Mouse (Mus musculus): Measurements from ENCODE around the gene Pigs.

Pigs gene

GRCm38 (mm10) chr11:78327634-78328511, at the start of gene Pigs:
TSS of gene Pigs (plus strand) at chr11:78328415.
- DNase-seq (ENCODE audit: extremely low read depth, low read depth), result peak; percentile 82

GRCm38 (mm10) chr11:78278853-78279252, 49.4 kb upstream of the Pigs start:
- DNase-seq (ENCODE audit: extremely low read depth, low read depth), result no peak

- no peak for DNase-seq (ENCODE audit: extremely low read depth, low read depth)
These were observed 48.6 kb upstream of the Pigs start for GRCm38 (mm10) chr11:78279586-78279985.

GRCm38 (mm10) chr11:78289146-78289763, 39.0 kb upstream of the Pigs start:
- no peak for DNase-seq (ENCODE audit: extremely low read depth, low read depth)

GRCm38 (mm10) chr11:78290654-78291053, 37.6 kb upstream of the Pigs start, which contains the start of gene BC030499:
TSS of gene BC030499 (plus strand) at chr11:78290841.
- DNase-seq (ENCODE audit: extremely low read depth, low read depth), result no peak

- no peak for DNase-seq (ENCODE audit: extremely low read depth, low read depth)
These were observed 33.6 kb upstream of the Pigs start for GRCm38 (mm10) chr11:78294585-78294984.

GRCm38 (mm10) chr11:78300917-78301316, 27.3 kb upstream of the Pigs start:
- DNase-seq (ENCODE audit: extremely low read depth, low read depth), result no peak

- DNase-seq (ENCODE audit: extremely low read depth, low read depth), result peak; percentile 73
These were observed 26.7 kb upstream of the Pigs start, which contains the start of gene Spag5 for GRCm38 (mm10) chr11:78301357-78302084. TSS of gene Spag5 (plus strand) at chr11:78301529.

GRCm38 (mm10) chr11:78305272-78305671, 22.9 kb upstream of the Pigs start:
- DNase-seq (ENCODE audit: extremely low read depth, low read depth), result no peak

GRCm38 (mm10) chr11:78310861-78311511, 17.2 kb upstream of the Pigs start:
- DNase-seq (ENCODE audit: extremely low read depth, low read depth), result no peak

GRCm38 (mm10) chr11:78313662-78314061, 14.6 kb upstream of the Pigs start:
- no peak for DNase-seq (ENCODE audit: extremely low read depth, low read depth)

- no peak for DNase-seq (ENCODE audit: extremely low read depth, low read depth)
These were observed 9.8 kb upstream of the Pigs start for GRCm38 (mm10) chr11:78318411-78318810.

- no peak for DNase-seq (ENCODE audit: extremely low read depth, low read depth)
These were observed 6.0 kb upstream of the Pigs start for GRCm38 (mm10) chr11:78322076-78322831.

GRCm38 (mm10) chr11:78322860-78323259, 5.4 kb upstream of the Pigs start, which contains the start of gene Aldoc:
TSS of gene Aldoc (plus strand) at chr11:78322968.
- DNase-seq (ENCODE audit: extremely low read depth, low read depth), result peak; percentile 61

- no peak for DNase-seq (ENCODE audit: extremely low read depth, low read depth)
These were observed 4.0 kb upstream of the Pigs start for GRCm38 (mm10) chr11:78324000-78324785.

GRCm38 (mm10) chr11:78324965-78325364, 3.2 kb upstream of the Pigs start:
- DNase-seq (ENCODE audit: extremely low read depth, low read depth), result no peak

- no peak for DNase-seq (ENCODE audit: extremely low read depth, low read depth)
These were observed 1.0 kb upstream of the Pigs start for GRCm38 (mm10) chr11:78327215-78327614.

- no peak for DNase-seq (ENCODE audit: extremely low read depth, low read depth)
These were observed 369 bp downstream of the Pigs start for GRCm38 (mm10) chr11:78328512-78329056.

GRCm38 (mm10) chr11:78332676-78333075, 4.5 kb downstream of the Pigs start:
- no peak for DNase-seq (ENCODE audit: extremely low read depth, low read depth)

All from MEL-GATA-1-ER (cell line).